Mouse (Mus musculus) heart, postnatal 0 days (tissue): Measurements from ENCODE around the gene Olfr623.

ENCODE experiments used
- CTCF ChIP-seq: IDR thresholded peaks from 2 replicates; pipeline ENCODE4 v1.5.1; 2016; ENCODE audit warnings: antibody characterized with exemption, control low read depth, low read depth
- EP300 ChIP-seq: IDR thresholded peaks from 2 replicates; pipeline ENCODE4 v1.6.1; 2016; ENCODE audit warnings: antibody characterized with exemption, low read depth

DNA sequence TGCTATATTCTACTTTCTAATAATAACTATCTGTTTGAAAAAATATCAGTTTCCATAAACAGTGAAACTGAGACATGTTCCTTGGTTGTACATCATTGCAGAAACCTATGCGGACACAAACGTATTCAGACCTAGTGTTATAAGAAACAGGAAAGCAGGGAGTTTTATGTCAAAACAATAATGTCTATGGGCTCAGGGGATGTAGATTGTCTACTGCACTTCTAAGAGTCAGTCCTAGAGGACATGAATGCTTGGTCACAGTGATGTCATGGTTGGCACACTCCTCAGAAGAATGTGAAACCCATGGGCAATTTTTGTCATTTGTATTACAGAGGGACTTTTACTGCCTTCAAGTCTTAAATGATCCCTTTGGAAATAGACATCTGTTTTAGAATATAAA is 7.6 kb upstream of the Olfr623 start, which contains the start of gene Olfr624:
- no peak for TF ChIP-seq CTCF
- TF ChIP-seq EP300 = no peak
